Mouse (Mus musculus): ENCODE measurements around the gene Lrig3.

GRCm38 (mm10) chr10:125948842-125949474 is 17.0 kb upstream of the Lrig3 start:
- TF ChIP-seq MYOD1 (IDR thresholded peaks at IDR 0.05; ENCODE audit: control insufficient read depth, insufficient read length, low read depth) (no peak), MAX (IDR thresholded peaks at IDR 0.05) (no peak), CTCF (IDR thresholded peaks at IDR 0.05; ENCODE audit: control insufficient read depth, insufficient read depth, insufficient read length) (no peak), CEBPB (IDR thresholded peaks at IDR 0.05; ENCODE audit: low read depth) (no peak)
